Mouse (Mus musculus) CD4-positive naive resting alpha-beta T cell, adult 76 days (primary cell): Measurements from ENCODE around the gene Rdh13. TPM values are rescaled to one million over a fixed set of nuclear protein-coding genes. Genes with fewer than 3 reads are reported as not detected.

Experiments
- total RNA-seq: library from RNA; stranded (reverse); gene quantifications from one replicate; pipeline ENCODE4 v1.2.4, GENCODE M21; 2023

The Rdh13 gene
- total RNA-seq = 8.8 TPM

GRCm38 (mm10) chr7:4445216-4445791 is at the start of gene Rdh13:
Rdh13 (minus strand) TSS chr7:4445649.

GRCm38 (mm10) chr7:4460576-4461434 is 15.4 kb upstream of the Rdh13 start, which contains the start of gene Eps8l1:
Eps8l1 (plus strand) TSS chr7:4460674.

DNA sequence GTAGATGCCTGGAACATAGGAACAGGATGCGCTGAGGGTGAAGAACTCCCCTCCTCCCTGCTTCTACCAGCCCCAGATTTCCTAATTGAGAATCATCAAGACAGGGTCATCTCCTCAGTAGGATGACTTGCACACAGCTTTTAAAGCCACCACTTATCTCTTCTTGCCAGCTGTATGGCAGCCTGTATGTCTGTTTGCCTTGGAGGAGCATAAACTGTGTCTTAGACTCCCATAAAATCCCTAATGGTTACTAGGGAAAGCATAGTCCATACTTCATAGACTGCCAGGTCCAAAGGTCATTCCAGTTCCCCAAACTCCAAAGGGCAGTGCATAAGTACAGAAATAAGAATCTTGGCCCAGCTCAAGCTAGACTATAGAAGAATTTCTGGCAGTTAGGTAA is 47.7 kb downstream of the Rdh13 start, which contains the start of gene Gp6:
Gp6 (minus strand) TSS at position 15 of the 400 bp plus-strand sequence.

Other genes with a start within 250 kb of the Rdh13 start
- not detected for gene Lilra5, start 207.9 kb downstream of the Rdh13 start, total RNA-seq
- gene Ncr1, start 107.9 kb downstream of the Rdh13 start, total RNA-seq = 2.7 TPM
- 0.12 TPM for gene Gp6, start 47.9 kb downstream of the Rdh13 start, total RNA-seq
- gene Eps8l1, start 15.0 kb upstream of the Rdh13 start, total RNA-seq = 40.5 TPM
- gene Ppp1r12c, start 56.0 kb upstream of the Rdh13 start, total RNA-seq = 302 TPM
- 8.4 TPM for gene Tnnt1, start 70.7 kb upstream of the Rdh13 start, total RNA-seq
- gene Tnni3, start 78.6 kb upstream of the Rdh13 start, total RNA-seq = 1.0 TPM
- gene Dnaaf3, start 86.8 kb upstream of the Rdh13 start, total RNA-seq = 0.26 TPM
- not detected for gene Syt5, start 101.9 kb upstream of the Rdh13 start, total RNA-seq
- gene Ptprh, start 158.4 kb upstream of the Rdh13 start, total RNA-seq = not detected
- gene Tmem86b, start 185.8 kb upstream of the Rdh13 start, total RNA-seq = 51.6 TPM
- 282 TPM for gene Ppp6r1, start 213.4 kb upstream of the Rdh13 start, total RNA-seq
- gene Hspbp1, start 239.4 kb upstream of the Rdh13 start, total RNA-seq = 71.8 TPM
- gene Brsk1, start 245.0 kb upstream of the Rdh13 start, total RNA-seq = not detected